21 mouse cellular contexts compared by ENCODE assay signal in genomic region chr5:66573266-66573665, GRCm38 (mm10). TPM values are rescaled to one million over a fixed set of nuclear protein-coding genes. Genes with fewer than 3 reads are reported as not detected.
DNase-seq lines count a peak whose midpoint lies in the region; ATAC-seq and TF ChIP-seq lines count a peak whose summit lies in the region.
"Had no signal": no experiment of that assay in that cellular context is flagged by ENCODE, and none has a peak within 500 bp of the region (broad histone marks: within the 10 kb centered on the region; RNA-seq: fewer than 3 reads in every experiment).

No protein-coding gene starts in this region.

- intact Hi-C loops in gastrocnemius, adult 2 months (cut with DNase I), result no loop called here
- intact Hi-C loops in heart, postnatal 14 days (cut with DNase I), result no loop called here

- no peak for ATAC-seq in midbrain, postnatal 0 days (ENCODE audit: low FRiP score)
- peak; percentile 38; the same call in 1 of the 2 replicates for ATAC-seq in forebrain, embryonic 16.5 days
- ATAC-seq: intestine, embryonic 16.5 days; Patski had no signal

- H3K27me3 ChIP-seq in midbrain, embryonic 10.5 days (ENCODE audit: low read depth, poor library complexity, severe bottlenecking), result no peaks in the 10 kb centered on the region
- H3K27me3 ChIP-seq in midbrain, postnatal 0 days (ENCODE audit: insufficient read depth, low read length), result no peaks in the 10 kb centered on the region
- H3K27me3 ChIP-seq in forebrain, embryonic 16.5 days (replicated peaks; ENCODE audit: control insufficient read depth, insufficient read depth, low read length), result no peaks in the 10 kb centered on the region
- H3K27me3 ChIP-seq: hindbrain, embryonic 15.5 days; kidney, embryonic 15.5 days; limb, embryonic 13.5 days; liver, embryonic 13.5 days; midbrain, embryonic 12.5 days; Patski; stomach, embryonic 15.5 days had no signal

- no peaks in the 10 kb centered on the region for H3K36me3 ChIP-seq in midbrain, embryonic 10.5 days
- H3K36me3 ChIP-seq in midbrain, postnatal 0 days (ENCODE audit: insufficient read depth, low read length), result no peaks in the 10 kb centered on the region
- H3K36me3 ChIP-seq in forebrain, embryonic 16.5 days (ENCODE audit: control insufficient read depth, insufficient read depth), result no peaks in the 10 kb centered on the region
- H3K36me3 ChIP-seq: hindbrain, embryonic 15.5 days; kidney, embryonic 15.5 days; limb, embryonic 13.5 days; liver, embryonic 13.5 days; midbrain, embryonic 12.5 days; stomach, embryonic 15.5 days had no signal

- WGBS in midbrain, embryonic 10.5 days, result 27% methylated on average over 4 of the region's 4 CpGs
- 28% methylated on average over 4 of the region's 4 CpGs for WGBS in midbrain, postnatal 0 days
- WGBS in forebrain, embryonic 16.5 days, result 8% methylated on average over 4 of the region's 4 CpGs

- H3K9ac ChIP-seq in midbrain, postnatal 0 days (replicated peaks; ENCODE audit: low read length, poor library complexity, severe bottlenecking), result no peak overlapping the region
- H3K9ac ChIP-seq in forebrain, embryonic 16.5 days (replicated peaks; ENCODE audit: low read depth, low read length), result no peak overlapping the region
- H3K9ac ChIP-seq: hindbrain, embryonic 15.5 days; kidney, embryonic 15.5 days; limb, embryonic 13.5 days; liver, embryonic 13.5 days; lung, embryonic 14.5 days; midbrain, embryonic 12.5 days; stomach, embryonic 15.5 days had no signal

- peaks cover 30% of the 10 kb centered on the region for H3K4me1 ChIP-seq in midbrain, embryonic 10.5 days
- H3K4me1 ChIP-seq in midbrain, postnatal 0 days (ENCODE audit: insufficient read depth, low read length), result no peaks in the 10 kb centered on the region; the same call in 1 of the 2 replicates
- peaks cover 7% of the 10 kb centered on the region for H3K4me1 ChIP-seq in forebrain, embryonic 16.5 days (replicated peaks; ENCODE audit: control insufficient read depth, insufficient read depth, low read length)
- H3K4me1 ChIP-seq: liver, embryonic 13.5 days had no signal

- H3K4me3 ChIP-seq in gastrocnemius, adult 2 months, result no peak overlapping the region
- H3K4me3 ChIP-seq in midbrain, embryonic 10.5 days, result no peak overlapping the region
- H3K4me3 ChIP-seq in midbrain, postnatal 0 days (ENCODE audit: low read depth, low read length), result no peak overlapping the region
- H3K4me3 ChIP-seq in forebrain, embryonic 16.5 days (replicated peaks; ENCODE audit: low read length), result no peak overlapping the region
- H3K4me3 ChIP-seq: hindbrain, embryonic 15.5 days; kidney, embryonic 15.5 days; limb, embryonic 13.5 days; liver, embryonic 13.5 days; midbrain, embryonic 12.5 days; stomach, embryonic 15.5 days had no signal

- TF ChIP-seq CTCF in gastrocnemius, adult 2 months (IDR thresholded peaks at IDR 0.05), result no peak
- no peak for TF ChIP-seq CTCF in midbrain, postnatal 0 days (IDR thresholded peaks at IDR 0.05)

- no peak overlapping the region for H3K4me2 ChIP-seq in midbrain, postnatal 0 days (ENCODE audit: low read depth, low read length, poor library complexity, severe bottlenecking)
- H3K4me2 ChIP-seq in forebrain, embryonic 16.5 days (ENCODE audit: low read length), result no peak overlapping the region
- H3K4me2 ChIP-seq: hindbrain, embryonic 15.5 days; kidney, embryonic 15.5 days; limb, embryonic 13.5 days; liver, embryonic 13.5 days; lung, embryonic 14.5 days; midbrain, embryonic 12.5 days; stomach, embryonic 15.5 days had no signal

- DNase-seq in gastrocnemius, adult 2 months, result no peak
- DNase-seq in gastrocnemius, postnatal 4 days (ENCODE audit: low spot score in 2 of 2), result no peak
- no peak for DNase-seq in midbrain, embryonic 10.5 days (ENCODE audit: low spot score)
- no peak for DNase-seq in midbrain, postnatal 0 days (ENCODE audit: low spot score)
- DNase-seq in ZHBTc4 (ENCODE audit: low read depth, low spot score), result peak; percentile 61
- DNase-seq in heart, postnatal 14 days, result no peak
- DNase-seq: adrenal gland, postnatal 14 days; cerebellum, adult 11-12 months; gastrocnemius, postnatal 14 days; liver, embryonic 13.5 days; lung, embryonic 14.5 days; retina, postnatal 1 day had no signal

- peak overlapping the region; percentile 61 for H3K27ac ChIP-seq in gastrocnemius, adult 2 months
- peak overlapping the region; percentile 49; the same call in 1 of the 2 replicates for H3K27ac ChIP-seq in midbrain, embryonic 10.5 days (replicated peaks)
- H3K27ac ChIP-seq in midbrain, postnatal 0 days (ENCODE audit: low read depth, low read length), result no peak overlapping the region
- no peak overlapping the region for H3K27ac ChIP-seq in forebrain, embryonic 16.5 days (ENCODE audit: low read length)
- H3K27ac ChIP-seq: hindbrain, embryonic 15.5 days; kidney, embryonic 15.5 days; limb, embryonic 13.5 days; liver, embryonic 13.5 days; macrophage; midbrain, embryonic 12.5 days; stomach, embryonic 15.5 days had no signal

- no peaks in the 10 kb centered on the region for H3K9me3 ChIP-seq in midbrain, embryonic 10.5 days (replicated peaks)
- no peaks in the 10 kb centered on the region for H3K9me3 ChIP-seq in midbrain, postnatal 0 days (ENCODE audit: low read length)
- no peaks in the 10 kb centered on the region for H3K9me3 ChIP-seq in forebrain, embryonic 16.5 days (ENCODE audit: control insufficient read depth, low read length)
- H3K9me3 ChIP-seq: hindbrain, embryonic 15.5 days; kidney, embryonic 15.5 days; limb, embryonic 13.5 days; liver, embryonic 13.5 days; midbrain, embryonic 12.5 days; stomach, embryonic 15.5 days had no signal

RNA-seq across cellular contexts. Expression of gene Apbb2, which starts 45.3 kb away (rescaled TPM):
- total RNA-seq in gastrocnemius, adult 2 months (2021), result 10 to 100 TPM; 35.9 to 43.2 TPM
- total RNA-seq in gastrocnemius, postnatal 4 days (2021), result 10 to 100 TPM; 56.0 to 60.4 TPM
- 28.2 and 37.8 TPM in 2 replicates for polyA plus RNA-seq in midbrain, embryonic 10.5 days (2016; fragmentation: Nextera tagmentation; extraction: Ambion mirVana)
- 60.6 and 73.7 TPM in 2 replicates for total RNA-seq in midbrain, postnatal 0 days (2014; rRNA removed)
- 66.6 and 76.0 TPM in 2 replicates for polyA plus RNA-seq in midbrain, postnatal 0 days (2015; fragmentation: Nextera tagmentation; extraction: Ambion mirVana)
- 92.2 and 99.1 TPM in 2 replicates for polyA plus RNA-seq in forebrain, embryonic 16.5 days (2015; fragmentation: Nextera tagmentation; extraction: Ambion mirVana)
- 10 to 100 TPM; 48.0 to 55.1 TPM for total RNA-seq in heart, postnatal 14 days (2021)

Comparison
In these comparisons a context has a peak if more than half of its experiments do, and no peak if none do; other contexts are left out.
1. H3K27ac ChIP-seq: peak in gastrocnemius, adult 2 months (single experiment) and midbrain, embryonic 10.5 days (single experiment); none in midbrain, postnatal 0 days (single experiment) and forebrain, embryonic 16.5 days (single experiment).